Mouse (Mus musculus) hindbrain, postnatal 0 days (tissue): ENCODE measurements around the gene Tcp11l1. TPM values are rescaled to one million over a fixed set of nuclear protein-coding genes. Genes with fewer than 3 reads are reported as not detected.

Source experiments
- ATAC-seq: fragments of 200-750 bp; cut with Nextera tagmentation; 2 replicates; pipeline ENCODE4 v1.8.0; 2017; ENCODE audit warnings: mild to moderate bottlenecking, moderate TSS enrichment, moderate library complexity
- DNase-seq: peaks from one replicate; pipeline ENCODE4 v3.0.0-alpha.2; 2015; ENCODE audit warnings: low spot score
- H3K27ac ChIP-seq: fragments of 300-500 bp; sonication (generic); 2 replicates; pipeline ENCODE4 v1.5.1; 2014; ENCODE audit warnings: mild to moderate bottlenecking
- H3K27me3 ChIP-seq: fragments of 300-500 bp; sonication (generic); 2 replicates; pipeline ENCODE4 v1.6.1; 2014; ENCODE audit warnings: low read length, mixed read lengths; ENCODE audit not compliant: insufficient read depth
- H3K36me3 ChIP-seq: fragments of 300-500 bp; sonication (generic); 2 replicates; pipeline ENCODE4 v1.6.1; 2014; ENCODE audit warnings: low read length, mixed read lengths; ENCODE audit not compliant: insufficient read depth
- H3K4me1 ChIP-seq: fragments of 300-500 bp; sonication (generic); 2 replicates; pipeline ENCODE4 v1.6.1; 2014; ENCODE audit warnings: antibody characterized with exemption, low read length, mixed read lengths; ENCODE audit not compliant: insufficient read depth
- H3K4me2 ChIP-seq: fragments of 300-500 bp; sonication (generic); 2 replicates; pipeline ENCODE4 v1.6.1; 2014; ENCODE audit warnings: low read depth, mild to moderate bottlenecking, low read length, moderate library complexity, mixed read lengths
- H3K4me3 ChIP-seq: fragments of 300-500 bp; sonication (generic); 2 replicates; pipeline ENCODE4 v1.5.1; 2014; ENCODE audit warnings: low read length
- H3K9ac ChIP-seq: fragments of 300-500 bp; sonication (generic); replicated peaks from 2 replicates; pipeline ENCODE4 v1.6.1; 2014; ENCODE audit warnings: mild to moderate bottlenecking, low read length, moderate library complexity, mixed read lengths
- H3K9me3 ChIP-seq: fragments of 300-500 bp; sonication (generic); 2 replicates; pipeline ENCODE4 v1.6.1; 2016; ENCODE audit warnings: low read length, mixed read lengths
- CTCF ChIP-seq: IDR thresholded peaks from 2 replicates; pipeline ENCODE4 v1.5.1; 2016; ENCODE audit warnings: antibody characterized with exemption, control low read depth, low read depth
- WGBS: fragments of 180-500 bp; shearing (Covaris S2); extraction: QIAGEN DNeasy Blood & Tissue Kit; methylation state at CpG from one replicate; pipeline ENCODE4 v1.1.7; 2014; 5-methylcytosine and 5-hydroxymethylcytosine counted together
- polyA plus RNA-seq: library from polyadenylated mRNA; unstranded; fragments of >200 nt; fragmentation: Nextera tagmentation; extraction: Ambion mirVana; gene quantifications from 2 replicates; pipeline ENCODE4 v1.2.1, GENCODE M21; 2015
- total RNA-seq: library from RNA; depleted of rRNA; stranded (reverse); fragments of >200 nt; gene quantifications from 2 replicates; pipeline ENCODE4 v1.2.3, GENCODE M21; 2014

Tcp11l1 gene
- total and polyA plus RNA-seq, 2 experiments from 2014 or later, result 27.0 to 64.2 TPM

- Histone ChIP-seq H3K27me3 (no peaks in the 10 kb centered on the region), H3K27ac (no peak overlapping the region), H3K9ac (no peak overlapping the region), H3K4me1 (no peaks in the 10 kb centered on the region), H3K4me2 (no peak overlapping the region), H3K36me3 (peaks cover 24% of the 10 kb centered on the region; the same call in 1 of the 2 replicates), H3K9me3 (no peaks in the 10 kb centered on the region), H3K4me3 (no peak overlapping the region)
- ATAC-seq, result no peak
- TF ChIP-seq CTCF, result no peak
- no peak for DNase-seq
- 91% methylated on average over 3 of the region's 3 CpGs for WGBS
Measured at GRCm38 (mm10) chr2:104677326-104677725, 34.6 kb downstream of the Tcp11l1 start.

- Histone ChIP-seq H3K4me3 (no peak overlapping the region), H3K36me3 (no peaks in the 10 kb centered on the region; the same call in 1 of the 2 replicates), H3K27ac (no peak overlapping the region), H3K4me1 (no peaks in the 10 kb centered on the region), H3K9me3 (no peaks in the 10 kb centered on the region), H3K4me2 (no peak overlapping the region), H3K27me3 (no peaks in the 10 kb centered on the region), H3K9ac (no peak overlapping the region)
- DNase-seq (no peak), ATAC-seq (no peak)
- TF ChIP-seq CTCF, result no peak
Measured at GRCm38 (mm10) chr2:104671724-104672123, 40.2 kb downstream of the Tcp11l1 start.

- Histone ChIP-seq H3K4me2 (no peak overlapping the region), H3K36me3 (no peaks in the 10 kb centered on the region; the same call in 1 of the 2 replicates), H3K4me1 (no peaks in the 10 kb centered on the region), H3K27ac (no peak overlapping the region), H3K9ac (no peak overlapping the region), H3K9me3 (no peaks in the 10 kb centered on the region), H3K4me3 (no peak overlapping the region), H3K27me3 (no peaks in the 10 kb centered on the region)
- TF ChIP-seq CTCF, result peak; percentile 35; the same call in 1 of the 2 replicates
- 90% methylated on average over 6 of the region's 6 CpGs for WGBS
- ATAC-seq (no peak), DNase-seq (no peak)
Measured at GRCm38 (mm10) chr2:104669122-104669804, 42.7 kb downstream of the Tcp11l1 start.

- Histone ChIP-seq H3K27me3 (no peaks in the 10 kb centered on the region), H3K4me1 (no peaks in the 10 kb centered on the region), H3K4me2 (no peak overlapping the region), H3K27ac (no peak overlapping the region), H3K9me3 (no peaks in the 10 kb centered on the region), H3K4me3 (no peak overlapping the region), H3K9ac (no peak overlapping the region), H3K36me3 (peaks cover 22% of the 10 kb centered on the region; the same call in 1 of the 2 replicates)
- DNase-seq (no peak), ATAC-seq (no peak)
- no peak for TF ChIP-seq CTCF
- WGBS, result 87% methylated on average over 8 of the region's 8 CpGs
Measured at GRCm38 (mm10) chr2:104663372-104664100, 48.4 kb downstream of the Tcp11l1 start.

- Histone ChIP-seq H3K4me2 (no peak overlapping the region), H3K4me1 (no peaks in the 10 kb centered on the region), H3K9ac (no peak overlapping the region), H3K27ac (no peak overlapping the region), H3K36me3 (peaks cover 31% of the 10 kb centered on the region; the same call in 1 of the 2 replicates), H3K9me3 (no peaks in the 10 kb centered on the region), H3K4me3 (no peak overlapping the region), H3K27me3 (no peaks in the 10 kb centered on the region)
- no peak for TF ChIP-seq CTCF
- 93% methylated on average over 1 of the region's 1 CpGs for WGBS
- no peak for ATAC-seq
- DNase-seq, result no peak
Measured at GRCm38 (mm10) chr2:104658659-104659058, 53.3 kb downstream of the Tcp11l1 start.

- no peak overlapping the region for H3K4me2 ChIP-seq
- DNase-seq, result no peak
- no peak for ATAC-seq
- 93% methylated on average over 4 of the region's 4 CpGs for WGBS
- no peak overlapping the region for H3K4me3 ChIP-seq
- H3K9me3 ChIP-seq, result no peaks in the 10 kb centered on the region
- H3K9ac ChIP-seq, result no peak overlapping the region
- H3K4me1 ChIP-seq, result no peaks in the 10 kb centered on the region
- TF ChIP-seq CTCF, result no peak
- H3K27me3 ChIP-seq, result no peaks in the 10 kb centered on the region
- no peak overlapping the region for H3K27ac ChIP-seq
- no peaks in the 10 kb centered on the region for H3K36me3 ChIP-seq
Measured at GRCm38 (mm10) chr2:104615985-104616711, 95.8 kb downstream of the Tcp11l1 start.
